Mouse (Mus musculus) CH12.LX (cell line): ENCODE results near the gene Ttc30a1. TPM values are rescaled to one million over a fixed set of nuclear protein-coding genes. Genes with fewer than 3 reads are reported as not detected.

Experiments
- DNase-seq: peaks from one replicate; pipeline ENCODE4 v3.0.0-alpha.2; 2013; ENCODE audit errors: extremely low read depth
- H3K27ac ChIP-seq: 2 replicates; pipeline ENCODE4 v1.5.1; 2012; ENCODE audit warnings: low read depth, mild to moderate bottlenecking, control low read depth, moderate library complexity; ENCODE audit not compliant: insufficient read depth
- H3K27me3 ChIP-seq: replicated peaks from 2 replicates; pipeline ENCODE3; 2012; ENCODE audit warnings: inconsistent platforms
- H3K36me3 ChIP-seq, 2 experiments: replicated peaks in 1 of 2; 2 replicates each; pipeline versions ENCODE3 to v1.6.1; 2012; ENCODE audit warnings: inconsistent platforms in 1 of 2, low read length in 1 of 2, mild to moderate bottlenecking in 1 of 2, mixed read lengths in 1 of 2, moderate library complexity in 1 of 2; ENCODE audit not compliant: control insufficient read depth in 1 of 2, insufficient read depth in 1 of 2
- H3K4me1 ChIP-seq, 2 experiments: 2 replicates each; pipeline ENCODE4 v1.6.1; 2012; ENCODE audit warnings: inconsistent platforms in 1 of 2, moderate library complexity in 1 of 2; ENCODE audit not compliant: insufficient read depth in 2 of 2, control insufficient read depth in 1 of 2
- H3K4me2 ChIP-seq: 2 replicates; pipeline ENCODE4 v1.6.1; 2012; ENCODE audit warnings: low read depth, mild to moderate bottlenecking, control low read depth; ENCODE audit not compliant: poor library complexity, insufficient read depth, severe bottlenecking
- H3K4me3 ChIP-seq, 3 experiments: fragments of 150-350 bp in 1 of 3; sonication (generic) in 1 of 3; replicated peaks in 1 of 3; 2 replicates each; pipeline versions ENCODE3 to v1.5.1; 2011 to 2012; ENCODE audit warnings: low read depth in 2 of 3, low read length in 2 of 3, mild to moderate bottlenecking in 2 of 3, moderate library complexity in 2 of 3, control low read depth in 1 of 3, improper control_type of control experiment in 1 of 3, inconsistent platforms in 1 of 3, mixed read lengths in 1 of 3; ENCODE audit not compliant: poor library complexity in 1 of 3
- H3K79me2 ChIP-seq: replicated peaks from 2 replicates; pipeline ENCODE4 v1.6.1; 2012; ENCODE audit warnings: mild to moderate bottlenecking, moderate library complexity; ENCODE audit not compliant: control insufficient read depth, poor library complexity, insufficient read depth, severe bottlenecking; ENCODE audit errors: extremely low read depth
- H3K9ac ChIP-seq: 2 replicates; pipeline ENCODE4 v1.6.1; 2012; ENCODE audit warnings: low read depth, mild to moderate bottlenecking, control low read depth, moderate library complexity; ENCODE audit not compliant: insufficient read depth
- H3K9me3 ChIP-seq: replicated peaks from 2 replicates; pipeline ENCODE3; 2012; ENCODE audit warnings: low read length, inconsistent platforms, mixed read lengths
- CHD1 ChIP-seq: IDR thresholded peaks from 2 replicates; pipeline ENCODE4 v1.6.1; 2012; ENCODE audit warnings: low read depth, low read length, improper control_type of control experiment, inconsistent platforms
- CHD2 ChIP-seq: IDR thresholded peaks from 2 replicates; pipeline ENCODE4 v1.6.1; 2011; ENCODE audit warnings: low read length, improper control_type of control experiment
- CTCF ChIP-seq, 2 experiments: IDR thresholded peaks in 1 of 2; conservative IDR thresholded peaks in 1 of 2; 2 replicates each; pipeline ENCODE4 v1.5.1; 2011 to 2012; ENCODE audit warnings: low read depth in 2 of 2, low read length in 2 of 2, improper control_type of control experiment in 1 of 2, inconsistent platforms in 1 of 2, mild to moderate bottlenecking in 1 of 2, moderate library complexity in 1 of 2
- ELF1 ChIP-seq: IDR thresholded peaks from 2 replicates; pipeline ENCODE4 v1.6.1; 2014; ENCODE audit warnings: low read depth, mild to moderate bottlenecking, inconsistent platforms, low read length, improper control_type of control experiment
- EP300 ChIP-seq: IDR thresholded peaks from 2 replicates; pipeline ENCODE4 v1.6.1; 2011; ENCODE audit warnings: low read length, improper control_type of control experiment
- IRF4 ChIP-seq: IDR thresholded peaks from 2 replicates; pipeline ENCODE4 v1.6.1; 2014; ENCODE audit warnings: low read depth, mild to moderate bottlenecking, inconsistent platforms, low read length, improper control_type of control experiment
- KAT2A ChIP-seq: IDR thresholded peaks from 2 replicates; pipeline ENCODE4 v1.6.1; 2012; ENCODE audit warnings: low read length, improper control_type of control experiment, inconsistent platforms; ENCODE audit not compliant: insufficient replicate concordance
- MAFK ChIP-seq: IDR thresholded peaks from 2 replicates; pipeline ENCODE4 v1.6.1; 2011; ENCODE audit warnings: low read length, improper control_type of control experiment; ENCODE audit not compliant: insufficient replicate concordance
- MAX ChIP-seq: IDR thresholded peaks from 2 replicates; pipeline ENCODE4 v1.6.1; 2011; ENCODE audit warnings: low read length, improper control_type of control experiment
- MEF2A ChIP-seq: IDR thresholded peaks from 2 replicates; pipeline ENCODE4 v1.6.1; 2014; ENCODE audit warnings: low read depth, mild to moderate bottlenecking, inconsistent platforms, low read length, improper control_type of control experiment, borderline replicate concordance
- MYC ChIP-seq: IDR thresholded peaks from 2 replicates; pipeline ENCODE4 v1.6.1; 2011; ENCODE audit warnings: low read depth, mild to moderate bottlenecking, improper control_type of control experiment, low read length
- NRF1 ChIP-seq: IDR thresholded peaks from 2 replicates; pipeline ENCODE4 v1.6.1; 2014; ENCODE audit warnings: low read depth, mild to moderate bottlenecking, inconsistent platforms, low read length, improper control_type of control experiment, moderate library complexity
- PAX5 ChIP-seq: IDR thresholded peaks from 2 replicates; pipeline ENCODE4 v1.6.1; 2012; ENCODE audit warnings: low read length, inconsistent platforms, mixed read lengths
- SMC3 ChIP-seq: IDR thresholded peaks from 2 replicates; pipeline ENCODE4 v1.6.1; 2011; ENCODE audit warnings: low read depth, low read length, improper control_type of control experiment
- TBP ChIP-seq: conservative IDR thresholded peaks from 2 replicates; pipeline ENCODE4 v1.6.1; 2011; ENCODE audit warnings: low read depth, low read length, improper control_type of control experiment
- USF1 ChIP-seq: IDR thresholded peaks from 2 replicates; pipeline ENCODE4 v1.6.1; 2014; ENCODE audit warnings: low read depth, mild to moderate bottlenecking, inconsistent platforms, low read length, improper control_type of control experiment
- USF2 ChIP-seq: conservative IDR thresholded peaks from 2 replicates; pipeline ENCODE4 v1.6.1; 2011; ENCODE audit warnings: low read depth, low read length, improper control_type of control experiment
- ZKSCAN1 ChIP-seq: IDR thresholded peaks from 2 replicates; pipeline ENCODE4 v1.6.1; 2012; ENCODE audit warnings: low read depth, inconsistent platforms, low read length, improper control_type of control experiment, borderline replicate concordance
- ZMIZ1 ChIP-seq: IDR thresholded peaks from 2 replicates; pipeline ENCODE4 v1.6.1; 2012; ENCODE audit warnings: low read depth, mild to moderate bottlenecking, inconsistent platforms, low read length, improper control_type of control experiment
- dilution Hi-C: fragments of 300-500 bp; cut with MboI; formaldehyde crosslinking; loops from 2 replicates; pipeline ENCODE4 v1.14.3; 2020; ENCODE audit warnings: low sequenced_read_pairs; ENCODE audit not compliant: extremely low pct_unique_long_range_greater_than_20kb, extremely low pct_ligation_motif_present
- in situ Hi-C: fragments of 300-500 bp; cut with MboI; formaldehyde crosslinking; loops from 3 replicates; pipeline ENCODE4 v1.14.3; 2019; ENCODE audit warnings: low sequenced_read_pairs, low pct_ligation_motif_present, low pct_unique_long_range_greater_than_20kb, mixed read lengths
- polyA plus RNA-seq: library from polyadenylated mRNA; unstranded; fragments of >175 nt; gene quantifications from 2 replicates; pipeline ENCODE4 v1.2.1, GENCODE M21; 2012; ENCODE audit warnings: low read depth; ENCODE audit not compliant: insufficient read length
- total RNA-seq, 2 experiments: library from RNA; depleted of rRNA; stranded (reverse); fragments of 300-350 nt in 1 of 2; fragments of >200 nt in 1 of 2; gene quantifications; 2 replicates each; pipeline ENCODE4 v1.2.3; 2012 to 2014

The Ttc30a1 gene
- total and polyA plus RNA-seq, 3 experiments: not detected

DNA sequence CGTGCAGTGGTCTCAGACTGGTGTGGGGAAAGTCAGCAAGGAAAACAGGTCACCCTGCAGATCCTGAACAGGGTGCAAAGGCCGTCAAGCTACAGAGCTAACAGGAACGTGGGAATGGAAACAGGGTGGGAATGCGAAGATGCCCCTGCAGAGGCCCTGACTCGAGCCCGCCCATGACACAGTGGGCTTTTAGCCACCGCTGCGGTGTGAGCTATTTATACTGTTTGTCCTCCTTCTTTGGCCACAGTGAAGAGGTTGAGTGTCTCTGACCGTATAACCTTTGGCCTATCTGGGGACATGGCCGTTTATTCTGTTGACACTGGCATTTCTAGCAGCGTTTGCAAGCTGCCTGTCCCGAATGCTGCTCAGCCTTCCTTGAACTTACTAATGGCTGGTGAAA lies 17.9 kb upstream of the Ttc30a1 start:
- dilution Hi-C loops: no loop called here
- no peak overlapping the region for H3K4me3 ChIP-seq
- H3K9me3 ChIP-seq: no peaks in the 10 kb centered on the region
- H3K4me2 ChIP-seq: no peak overlapping the region
- no peak overlapping the region for H3K9ac ChIP-seq
- in situ Hi-C loops: no loop called here
- TF ChIP-seq SMC3: no peak
- TF ChIP-seq CTCF (conservative IDR thresholded peaks at IDR 0.05 in 1 of 2, IDR thresholded peaks at IDR 0.05 in 1 of 2; ENCODE audit: low read depth in 2 of 2, low read length in 2 of 2): no peak
- no peak for TF ChIP-seq CHD1
- TF ChIP-seq USF2: no peak
- TF ChIP-seq ZKSCAN1: no peak
- TF ChIP-seq NRF1: no peak
- no peak for TF ChIP-seq TBP
- TF ChIP-seq MYC: no peak
- TF ChIP-seq ZMIZ1: no peak
- TF ChIP-seq MAX: no peak
- no peak for TF ChIP-seq MEF2A
- TF ChIP-seq CHD2: no peak
- no peak for TF ChIP-seq MAFK
- TF ChIP-seq IRF4: no peak
- no peak for TF ChIP-seq KAT2A
- no peak for TF ChIP-seq ELF1
- TF ChIP-seq PAX5: no peak
- no peak for TF ChIP-seq EP300
- no peak for TF ChIP-seq USF1
- H3K36me3 ChIP-seq: no peaks in the 10 kb centered on the region
- no peaks in the 10 kb centered on the region for H3K79me2 ChIP-seq
- DNase-seq: no peak
- H3K4me1 ChIP-seq: peaks cover 11 to 32% of the 10 kb centered on the region in 2 experiments
- H3K27ac ChIP-seq: no peak overlapping the region
- H3K27me3 ChIP-seq: no peaks in the 10 kb centered on the region

DNA sequence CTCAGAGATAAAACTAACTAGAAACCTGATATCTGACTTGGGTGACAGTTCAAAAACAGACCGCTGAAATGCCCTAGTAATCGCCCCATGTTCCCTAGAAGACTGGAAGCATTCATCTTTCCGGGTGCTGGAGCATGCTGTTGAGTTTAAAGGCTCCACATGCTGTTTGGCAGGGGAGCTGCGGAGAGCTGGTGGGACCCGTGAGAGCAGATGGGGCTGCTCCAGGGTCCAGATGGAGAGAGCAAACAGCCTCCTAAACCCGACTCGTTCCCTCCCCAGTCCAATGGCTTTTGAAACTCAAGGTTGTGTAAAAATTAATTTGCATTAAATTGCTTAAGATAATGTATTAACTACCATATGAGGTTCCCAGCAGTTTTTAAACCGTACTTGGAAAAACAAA lies 16.9 kb upstream of the Ttc30a1 start:
- no peaks in the 10 kb centered on the region for H3K9me3 ChIP-seq
- TF ChIP-seq IRF4 (no peak), ZMIZ1 (no peak)
- in situ Hi-C loops (no loop called here), dilution Hi-C loops (no loop called here)
- no peaks in the 10 kb centered on the region for H3K79me2 ChIP-seq
- H3K4me2 ChIP-seq: no peak overlapping the region
- H3K4me3 ChIP-seq: no peak overlapping the region
- no peak overlapping the region for H3K27ac ChIP-seq
- no peak overlapping the region for H3K9ac ChIP-seq
- no peak for DNase-seq
- H3K4me1 ChIP-seq: peaks cover 11 to 27% of the 10 kb centered on the region in 2 experiments
- H3K36me3 ChIP-seq: no peaks in the 10 kb centered on the region
- no peaks in the 10 kb centered on the region for H3K27me3 ChIP-seq
